Mouse (Mus musculus): Measurements from ENCODE around the gene Thumpd1. TPM values are rescaled to one million over a fixed set of nuclear protein-coding genes. Genes with fewer than 3 reads are reported as not detected.

Thumpd1 gene
- polyA plus RNA-seq, 1 experiment from 2014 or later: 80.6 TPM

Other genes starting within 250 kb of the Thumpd1 start
- 0.20 TPM in 1 of 2 replicates, not detected in the other for gene Umod, start 241.5 kb downstream of the Thumpd1 start, polyA plus RNA-seq (2016; fragmentation: Nextera tagmentation; extraction: Ambion mirVana)
- not detected in 2 replicates for gene Acsm5, start 201.3 kb downstream of the Thumpd1 start, polyA plus RNA-seq (2016; fragmentation: Nextera tagmentation; extraction: Ambion mirVana)
- not detected in 2 replicates for gene Pdilt, start 197.3 kb downstream of the Thumpd1 start, polyA plus RNA-seq (2016; fragmentation: Nextera tagmentation; extraction: Ambion mirVana)
- gene Acsm2, start 166.5 kb downstream of the Thumpd1 start, polyA plus RNA-seq (2016; fragmentation: Nextera tagmentation; extraction: Ambion mirVana): not detected in 2 replicates
- gene Acsm1, start 113.8 kb downstream of the Thumpd1 start, polyA plus RNA-seq (2016; fragmentation: Nextera tagmentation; extraction: Ambion mirVana): not detected in 2 replicates
- not detected in 2 replicates for gene Acsm4, start 30.8 kb downstream of the Thumpd1 start, polyA plus RNA-seq (2016; fragmentation: Nextera tagmentation; extraction: Ambion mirVana)
- gene Acsm3, start 40.1 kb upstream of the Thumpd1 start, polyA plus RNA-seq (2016; fragmentation: Nextera tagmentation; extraction: Ambion mirVana): 0.12 and 0.33 TPM in 2 replicates
- gene Rexo5, start 73.2 kb upstream of the Thumpd1 start, polyA plus RNA-seq (2016; fragmentation: Nextera tagmentation; extraction: Ambion mirVana): 21.2 and 23.5 TPM in 2 replicates
- gene Eri2, start 73.3 kb upstream of the Thumpd1 start, polyA plus RNA-seq (2016; fragmentation: Nextera tagmentation; extraction: Ambion mirVana): 17.2 and 17.3 TPM in 2 replicates
- gene Lyrm1, start 175.1 kb upstream of the Thumpd1 start, polyA plus RNA-seq (2016; fragmentation: Nextera tagmentation; extraction: Ambion mirVana): 7.7 and 10.8 TPM in 2 replicates
- 7.4 and 10.1 TPM in 2 replicates for gene Dcun1d3, start 175.5 kb upstream of the Thumpd1 start, polyA plus RNA-seq (2016; fragmentation: Nextera tagmentation; extraction: Ambion mirVana)

All from heart, embryonic 10.5 days (tissue).